Mouse (Mus musculus) erythroblast, embryonic 14.5 days (primary cell): ENCODE measurements around the gene Epb41l1.

Experiments used
- GATA1 ChIP-seq: IDR thresholded peaks from 2 replicates; pipeline ENCODE4 v1.6.1; 2012; ENCODE audit warnings: low read length, inconsistent platforms, mixed read lengths
- TAL1 ChIP-seq: IDR thresholded peaks from 3 replicates; pipeline ENCODE4 v1.6.1; 2012; ENCODE audit warnings: low read length, inconsistent platforms, mixed read lengths

DNA sequence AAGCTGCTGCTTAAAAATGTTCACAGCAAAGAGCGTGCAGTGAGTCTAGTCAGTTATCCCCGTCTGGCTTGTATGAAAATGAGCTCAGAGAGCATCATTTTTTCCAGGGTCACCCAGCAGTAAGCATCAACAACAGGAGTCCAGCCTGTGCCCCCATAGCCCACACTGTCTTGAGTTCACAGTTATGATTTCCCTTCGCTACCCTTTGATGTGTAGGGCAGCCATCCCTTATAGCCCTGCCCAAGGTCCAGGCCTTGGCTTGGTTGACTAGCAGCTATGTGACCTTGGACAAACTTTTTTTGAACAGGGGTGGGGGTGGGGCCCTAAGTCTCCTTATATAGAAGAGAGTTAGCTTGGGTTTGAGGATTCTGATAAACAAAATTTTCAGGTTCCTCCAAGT lies 148.6 kb downstream of the Epb41l1 start:
- TF ChIP-seq GATA1: no peak
- TF ChIP-seq TAL1: no peak
